8 mouse cellular contexts compared by ENCODE assay signal in genomic region chr9:35331241-35331680, GRCm38 (mm10).
DNase-seq lines count a peak whose midpoint lies in the region; ATAC-seq and TF ChIP-seq lines count a peak whose summit lies in the region.

No protein-coding gene starts in this region.

- no peaks in the 10 kb centered on the region for H3K9me3 ChIP-seq in heart, embryonic 15.5 days (replicated peaks)
- no peaks in the 10 kb centered on the region for H3K9me3 ChIP-seq in forebrain, embryonic 11.5 days (ENCODE audit: control insufficient read depth, low read length)
- no peaks in the 10 kb centered on the region for H3K9me3 ChIP-seq in limb, embryonic 14.5 days (ENCODE audit: control insufficient read depth, low read length)

- H3K4me3 ChIP-seq in heart, embryonic 15.5 days = no peak overlapping the region
- no peak overlapping the region for H3K4me3 ChIP-seq in forebrain, embryonic 11.5 days (ENCODE audit: low read depth, low read length)
- H3K4me3 ChIP-seq in limb, embryonic 14.5 days (replicated peaks; ENCODE audit: low read length) = no peak overlapping the region

- no peak for ATAC-seq in heart, embryonic 15.5 days (replicated peaks; ENCODE audit: insufficient number of reproducible peaks, insufficient read depth, low FRiP score, low read depth)
- peak; percentile 93 for ATAC-seq in forebrain, embryonic 11.5 days (replicated peaks; ENCODE audit: low FRiP score)
- no peak; the same call in 1 of the 2 replicates for ATAC-seq in limb, embryonic 14.5 days (ENCODE audit: low FRiP score, low read depth)
- ATAC-seq in granulocyte monocyte progenitor cell, adult 5-6 weeks (replicated peaks; ENCODE audit: poor library complexity, severe bottlenecking) = no peak

- no peak overlapping the region for H3K9ac ChIP-seq in heart, embryonic 15.5 days
- peak overlapping the region; percentile 41 for H3K9ac ChIP-seq in forebrain, embryonic 11.5 days (ENCODE audit: low read length)
- H3K9ac ChIP-seq in limb, embryonic 14.5 days (ENCODE audit: low read depth, low read length, severe bottlenecking) = no peak overlapping the region

- no peaks in the 10 kb centered on the region for H3K27me3 ChIP-seq in heart, embryonic 15.5 days
- H3K27me3 ChIP-seq in forebrain, embryonic 11.5 days (ENCODE audit: control insufficient read depth, insufficient read depth, low read length) = peaks cover 44% of the 10 kb centered on the region
- no peaks in the 10 kb centered on the region for H3K27me3 ChIP-seq in limb, embryonic 14.5 days (ENCODE audit: control insufficient read depth, insufficient read depth, low read length)

- DNase-seq in heart, adult 18-20 months = no peak
- DNase-seq in forebrain, embryonic 11.5 days (ENCODE audit: low spot score) = peak; percentile 88
- DNase-seq in kidney, adult 9 months = peak; percentile 60
- peak; percentile 75 for DNase-seq in limb, embryonic 14.5 days (ENCODE audit: low spot score)
- no peak for DNase-seq in lung, postnatal 25 days (ENCODE audit: low spot score)
- DNase-seq in heart, adult 8-10 months (ENCODE audit: low spot score) = no peak

- no peak overlapping the region for H3K4me2 ChIP-seq in heart, embryonic 15.5 days
- no peak overlapping the region for H3K4me2 ChIP-seq in forebrain, embryonic 11.5 days (ENCODE audit: low read depth, low read length, severe bottlenecking)
- no peak overlapping the region for H3K4me2 ChIP-seq in limb, embryonic 14.5 days (replicated peaks; ENCODE audit: low read depth, low read length, severe bottlenecking)

- 55% methylated on average over 7 of the region's 7 CpGs for WGBS in heart, embryonic 15.5 days
- 2% methylated on average over 7 of the region's 7 CpGs for WGBS in forebrain, embryonic 11.5 days
- WGBS in limb, embryonic 14.5 days = 9% methylated on average over 7 of the region's 7 CpGs

- H3K27ac ChIP-seq in heart, embryonic 15.5 days = peak overlapping the region; percentile 29; the same call in 1 of the 2 replicates
- peak overlapping the region; percentile 86 for H3K27ac ChIP-seq in forebrain, embryonic 11.5 days (ENCODE audit: low read depth, low read length)
- peak overlapping the region; percentile 45 for H3K27ac ChIP-seq in limb, embryonic 14.5 days (replicated peaks; ENCODE audit: low read depth, low read length)

- H3K4me1 ChIP-seq in heart, embryonic 15.5 days (replicated peaks) = peaks cover 64% of the 10 kb centered on the region
- H3K4me1 ChIP-seq in forebrain, embryonic 11.5 days (replicated peaks; ENCODE audit: control insufficient read depth, insufficient read depth, low read length) = peaks cover 29% of the 10 kb centered on the region
- peaks cover 90% of the 10 kb centered on the region for H3K4me1 ChIP-seq in limb, embryonic 14.5 days (ENCODE audit: control insufficient read depth, insufficient read depth, low read length)

- no peak for TF ChIP-seq POLR2A in limb, embryonic 14.5 days (IDR thresholded peaks at IDR 0.05; ENCODE audit: borderline replicate concordance, extremely low read depth, insufficient read depth, insufficient read length)

- no peaks in the 10 kb centered on the region for H3K36me3 ChIP-seq in heart, embryonic 15.5 days
- no peaks in the 10 kb centered on the region for H3K36me3 ChIP-seq in forebrain, embryonic 11.5 days (ENCODE audit: control insufficient read depth, insufficient read depth, low read length)
- H3K36me3 ChIP-seq in limb, embryonic 14.5 days (ENCODE audit: control insufficient read depth, insufficient read depth, low read length) = no peaks in the 10 kb centered on the region

Comparison
In these comparisons a context has a peak if more than half of its experiments do, and no peak if none do; other contexts are left out.
1. H3K27ac ChIP-seq: peak in every context shown above with its lines; median percentile 86 in forebrain, embryonic 11.5 days; 45 in limb, embryonic 14.5 days; 29 in heart, embryonic 15.5 days.
2. DNase-seq: peak in forebrain, embryonic 11.5 days (single experiment), kidney, adult 9 months (single experiment) and limb, embryonic 14.5 days (single experiment); none in heart, adult 18-20 months (0 of 2), lung, postnatal 25 days (single experiment) and heart, adult 8-10 months (single experiment).